Mouse (Mus musculus): ENCODE data around the gene Fam185a.
A peak's percentile ranks its signal among the peaks of the same experiment; 100 is the strongest.

Gene Fam185a

DNA sequence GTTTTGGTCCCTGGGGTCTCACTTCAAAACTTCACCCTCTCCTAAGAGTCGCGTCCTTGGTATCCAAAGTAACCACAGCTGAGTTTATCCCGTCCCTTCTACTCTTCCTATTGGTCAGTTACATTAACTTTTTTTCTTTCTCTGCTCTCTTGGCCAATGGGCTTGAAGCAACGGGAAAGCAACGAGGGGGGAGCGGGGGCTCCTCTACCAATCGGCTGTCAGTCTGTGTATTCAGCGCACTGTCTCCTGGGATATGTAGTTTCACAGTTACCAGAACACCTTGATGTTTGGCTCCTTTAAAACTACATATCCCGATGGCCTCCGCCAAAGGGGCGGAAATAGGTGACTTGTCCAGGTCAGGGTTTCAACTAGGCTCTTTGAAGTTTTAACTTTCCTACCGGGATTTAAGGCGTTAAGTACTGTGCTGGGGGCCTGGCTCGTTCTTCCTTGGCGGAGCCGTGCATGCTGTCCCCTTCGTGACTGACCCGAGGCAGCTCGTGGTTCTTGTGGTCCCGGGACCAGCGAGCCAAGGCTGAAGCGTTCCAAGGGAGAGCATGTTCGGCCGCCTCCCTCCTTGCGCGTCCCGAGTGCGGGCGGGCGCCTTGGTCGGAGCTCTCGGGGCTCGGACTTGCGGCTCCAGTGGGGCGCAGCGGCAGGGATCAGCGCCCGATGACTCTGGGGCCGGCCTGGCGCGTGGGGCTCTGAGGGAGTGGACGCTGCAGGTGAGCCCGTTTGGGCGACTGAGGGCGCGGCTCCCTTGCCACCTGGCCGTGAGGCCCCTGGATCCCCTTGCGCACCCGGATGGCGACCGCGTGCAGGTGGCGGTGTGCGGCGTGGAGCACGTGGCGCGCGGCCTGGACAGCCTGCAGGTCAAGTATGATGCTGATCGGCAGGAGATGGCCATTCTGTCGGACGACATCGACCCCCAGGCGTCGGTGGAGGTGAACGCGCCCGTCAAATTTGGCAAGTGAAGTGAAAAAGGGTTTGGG, at the start of gene Fam185a, which contains the start of gene Ccdc146:
Gene Fam185a (plus strand): TSS at position 345 of the 989 bp plus-strand sequence.
Gene Ccdc146 (minus strand): TSS at position 64 of the 989 bp plus-strand sequence.
- DNase-seq (ENCODE audit: extremely low read depth, low read depth): peak; percentile 100

DNA sequence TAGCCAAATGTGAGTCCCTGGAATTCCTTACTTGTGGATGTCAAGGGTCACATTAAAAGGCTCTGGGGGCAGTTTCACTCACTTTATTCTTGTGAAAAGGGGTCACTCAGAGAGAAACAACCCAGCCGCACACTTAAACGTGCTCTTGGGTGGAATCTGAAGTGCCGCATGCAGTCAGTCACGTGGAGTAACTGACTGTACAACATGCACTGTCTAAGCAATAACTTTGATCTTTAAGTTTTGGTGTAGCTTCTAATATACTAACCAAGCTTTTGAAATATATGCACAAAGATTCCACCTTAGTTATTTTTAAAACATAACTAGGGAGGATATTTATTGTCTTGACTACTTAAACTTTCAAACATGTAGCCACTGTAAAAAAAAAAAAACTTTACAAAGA, 47.8 kb upstream of the Fam185a start:
- DNase-seq (ENCODE audit: extremely low read depth, low read depth): no peak

DNA sequence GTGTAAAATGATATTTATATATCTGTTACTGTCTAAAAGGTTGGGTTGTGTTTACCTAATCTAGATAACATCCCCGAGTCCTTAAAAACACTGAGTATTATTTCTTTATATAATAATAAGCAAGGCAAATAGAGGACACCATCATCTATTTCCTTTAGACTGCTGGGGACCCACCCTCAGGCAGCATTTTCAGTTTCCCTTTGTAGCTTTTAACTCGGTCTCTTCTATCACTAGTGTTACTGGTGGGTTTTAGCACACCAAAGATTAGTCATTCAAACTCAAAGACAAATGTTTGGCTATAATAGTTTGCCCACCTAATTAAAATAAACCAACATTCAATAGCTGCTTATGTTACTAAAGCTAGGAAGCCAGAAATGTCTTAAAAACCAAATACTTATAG, 46.4 kb upstream of the Fam185a start:
- no peak for DNase-seq (ENCODE audit: extremely low read depth, low read depth)

DNA sequence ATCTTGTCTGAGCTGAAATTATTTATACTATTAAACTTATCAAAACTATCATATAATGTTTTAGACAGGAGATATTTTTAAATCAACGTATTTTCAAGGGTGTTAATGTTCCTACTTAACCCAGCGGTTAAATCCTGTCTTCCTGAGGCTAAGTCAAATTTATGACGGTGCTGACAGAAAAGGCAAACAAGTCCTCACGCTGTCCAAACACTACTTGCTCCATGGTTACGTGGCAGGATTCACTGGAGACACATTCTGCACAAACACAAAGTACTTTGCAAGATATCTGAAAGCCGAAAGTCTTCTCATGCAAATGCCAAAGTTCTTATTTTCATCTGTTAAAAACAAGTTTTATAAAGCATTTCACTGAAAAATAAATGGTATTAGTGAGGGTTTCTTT, 42.8 kb upstream of the Fam185a start:
- DNase-seq (ENCODE audit: extremely low read depth, low read depth): no peak

GRCm38 (mm10) chr5:21382678-21383077, 42.1 kb upstream of the Fam185a start:
- no peak for DNase-seq (ENCODE audit: extremely low read depth, low read depth)

DNA sequence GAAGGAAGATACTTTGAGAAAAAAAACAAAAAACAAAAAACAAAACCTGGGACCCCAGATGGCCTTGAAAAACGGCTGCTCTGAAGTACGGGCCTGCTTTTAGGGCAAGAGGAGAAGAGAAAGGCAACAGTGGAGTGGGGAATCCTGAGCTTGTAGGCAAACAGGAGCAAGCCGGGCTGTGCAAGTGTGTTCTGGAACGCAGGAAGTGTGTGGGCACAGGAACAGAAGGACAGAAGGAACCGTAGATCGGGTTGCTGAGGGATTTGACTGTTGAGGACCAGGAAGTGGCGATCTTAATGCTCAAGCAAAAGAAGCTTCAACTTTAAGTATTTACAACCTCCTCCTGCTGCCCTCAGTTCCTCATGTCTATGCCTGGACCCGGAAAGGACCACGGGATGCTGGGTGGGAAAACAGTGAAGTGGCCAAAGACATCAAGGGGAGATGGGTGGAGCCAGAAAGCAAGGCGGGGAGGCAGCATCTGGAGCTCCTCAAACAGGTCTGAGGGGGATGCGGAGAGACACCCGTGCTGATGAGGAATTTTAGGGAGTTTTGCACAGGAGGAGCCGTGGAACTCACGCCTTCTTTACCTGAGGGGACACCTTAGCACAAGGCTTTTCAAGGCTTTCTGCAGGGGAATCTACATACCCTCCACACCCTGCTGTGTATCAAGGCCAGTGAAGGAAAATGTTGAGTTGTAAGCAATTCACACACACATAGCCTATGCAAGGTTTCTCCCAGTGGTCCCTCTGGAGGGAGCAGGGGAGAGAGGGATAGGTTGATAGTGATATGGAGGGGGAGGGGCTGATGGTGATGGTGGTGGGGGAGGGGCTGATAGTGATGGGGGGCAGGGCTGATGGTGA, 41.1 kb upstream of the Fam185a start:
- DNase-seq (ENCODE audit: extremely low read depth, low read depth): no peak

DNA sequence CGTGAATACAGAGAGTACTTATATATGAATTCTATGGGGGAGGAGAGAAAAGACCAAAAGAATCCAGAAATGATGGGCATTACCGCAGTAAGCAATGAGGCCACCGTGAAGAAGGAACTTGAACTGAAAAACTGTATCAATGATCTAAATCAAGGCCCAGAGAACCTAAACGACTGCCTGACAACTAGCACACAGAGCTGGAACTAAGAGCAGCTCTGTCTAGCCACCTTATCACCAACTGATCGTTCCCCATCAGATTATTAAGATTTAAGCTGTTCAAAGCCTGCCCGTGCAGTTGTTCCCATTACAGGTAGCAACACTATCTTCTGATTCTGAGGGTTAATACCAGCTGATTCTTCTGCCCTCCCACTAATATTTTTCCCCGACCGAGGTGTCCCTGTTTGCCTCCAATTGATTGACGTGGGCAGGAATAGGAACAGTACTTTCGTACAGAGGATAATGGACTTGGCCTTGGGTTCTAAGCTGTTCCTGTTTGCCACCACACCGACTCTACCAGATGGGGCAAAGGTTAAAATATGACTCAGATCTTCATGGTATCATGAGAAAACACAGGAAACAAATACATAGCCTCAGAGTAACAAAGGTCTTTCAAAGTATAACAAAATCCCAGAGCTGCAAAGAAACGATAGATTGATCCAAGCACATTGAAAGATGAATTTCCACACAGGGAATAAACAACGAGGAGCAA, 40.4 kb upstream of the Fam185a start:
- no peak for DNase-seq (ENCODE audit: extremely low read depth, low read depth)

DNA sequence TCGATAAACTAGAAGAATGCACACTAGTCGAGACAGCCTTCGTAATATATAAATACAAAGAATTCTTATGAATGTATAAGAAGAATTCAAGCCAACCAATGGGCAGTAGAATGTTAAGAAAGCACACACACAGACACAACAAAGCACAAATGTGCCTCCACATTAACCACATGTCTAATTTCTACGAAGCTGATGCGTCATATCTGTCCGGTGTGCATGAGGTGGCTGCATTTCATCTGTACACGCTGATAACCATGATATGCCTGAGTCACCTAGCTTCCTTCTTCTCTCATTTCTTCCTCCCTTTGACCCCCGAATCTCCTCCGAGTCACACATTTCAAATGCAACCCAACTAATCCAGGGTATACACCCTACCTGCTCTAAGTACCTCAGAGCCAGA, 39.8 kb upstream of the Fam185a start:
- DNase-seq (ENCODE audit: extremely low read depth, low read depth): peak; percentile 53

DNA sequence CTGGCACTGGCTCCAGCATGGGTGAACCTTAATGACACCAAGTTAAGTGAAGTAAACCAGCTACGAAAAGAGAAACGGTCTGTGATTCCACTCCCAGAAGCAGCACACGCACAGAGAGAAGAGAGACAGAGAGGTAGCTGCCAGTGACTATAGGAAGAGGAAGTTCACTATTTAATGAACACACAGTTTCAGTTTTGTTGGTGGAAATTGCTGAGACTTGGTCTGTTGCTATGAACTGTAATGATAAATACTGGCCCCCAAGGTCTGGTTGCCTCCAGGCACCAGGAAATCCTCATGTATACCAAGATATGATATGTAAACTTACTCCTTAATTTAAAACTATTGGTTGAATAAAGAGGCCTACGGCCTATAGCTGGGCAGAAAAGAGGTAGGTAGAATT, 38.3 kb upstream of the Fam185a start:
- DNase-seq (ENCODE audit: extremely low read depth, low read depth): peak; percentile 59

GRCm38 (mm10) chr5:21387340-21387739, 37.4 kb upstream of the Fam185a start:
- DNase-seq (ENCODE audit: extremely low read depth, low read depth): peak; percentile 45

DNA sequence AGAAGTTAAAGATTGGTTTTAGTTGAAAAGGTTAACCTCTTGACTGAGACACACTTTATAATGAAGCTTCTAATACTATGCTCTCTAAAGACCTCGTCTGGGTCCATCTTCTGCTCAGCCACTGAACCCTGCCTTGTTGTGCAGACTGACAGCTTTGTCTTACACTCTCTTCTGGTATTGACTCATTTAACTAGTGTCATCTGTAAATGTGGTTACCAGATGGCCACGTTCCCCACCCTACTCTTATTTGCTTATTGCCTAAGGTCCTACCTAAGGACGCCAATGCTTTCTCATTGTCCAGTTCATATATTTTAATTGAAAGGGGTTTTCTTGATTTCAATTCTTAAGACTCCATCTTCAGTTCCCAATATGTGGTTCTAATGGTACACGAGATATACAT, 35.9 kb upstream of the Fam185a start:
- DNase-seq (ENCODE audit: extremely low read depth, low read depth): no peak

- DNase-seq (ENCODE audit: extremely low read depth, low read depth): no peak
These were observed 33.0 kb upstream of the Fam185a start for GRCm38 (mm10) chr5:21391616-21392384.

- DNase-seq (ENCODE audit: extremely low read depth, low read depth): no peak
These were observed 30.2 kb upstream of the Fam185a start for GRCm38 (mm10) chr5:21394562-21394961.

DNA sequence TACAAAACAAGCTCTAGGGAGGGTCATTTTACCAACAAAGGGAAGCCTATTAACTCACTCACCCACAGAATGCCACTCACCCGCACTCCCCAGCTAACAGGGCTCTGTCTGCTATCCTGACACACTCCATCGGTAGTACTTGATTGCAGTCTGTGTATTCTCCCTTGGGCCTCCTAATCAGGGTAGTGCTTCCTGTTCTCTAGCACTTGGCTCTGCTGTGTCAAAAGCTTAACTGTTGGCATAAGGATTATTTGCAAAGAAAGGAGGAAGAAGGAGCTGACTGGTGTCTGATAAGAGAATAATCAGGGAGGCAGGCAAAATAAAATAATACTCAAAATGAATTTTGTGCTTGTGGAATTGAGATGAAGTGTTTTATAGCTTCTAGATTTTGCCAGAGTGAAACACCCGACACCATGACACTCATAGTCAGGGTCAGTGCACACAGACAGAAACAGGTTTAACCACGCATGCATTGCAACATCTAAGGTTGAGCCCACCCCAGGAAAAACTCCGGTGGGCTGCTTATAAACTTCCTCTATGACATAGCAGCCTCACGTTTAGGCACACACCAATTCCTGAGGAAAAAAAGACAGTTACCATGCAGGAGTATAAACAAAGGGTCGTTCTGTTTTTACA, 29.4 kb upstream of the Fam185a start:
- peak; percentile 97 for DNase-seq (ENCODE audit: extremely low read depth, low read depth)

GRCm38 (mm10) chr5:21411261-21411666, 13.5 kb upstream of the Fam185a start:
- peak; percentile 99 for DNase-seq (ENCODE audit: extremely low read depth, low read depth)

GRCm38 (mm10) chr5:21412056-21412455, 12.7 kb upstream of the Fam185a start:
- no peak for DNase-seq (ENCODE audit: extremely low read depth, low read depth)

- no peak for DNase-seq (ENCODE audit: extremely low read depth, low read depth)
These were observed 11.4 kb upstream of the Fam185a start for GRCm38 (mm10) chr5:21413322-21413721.

DNA sequence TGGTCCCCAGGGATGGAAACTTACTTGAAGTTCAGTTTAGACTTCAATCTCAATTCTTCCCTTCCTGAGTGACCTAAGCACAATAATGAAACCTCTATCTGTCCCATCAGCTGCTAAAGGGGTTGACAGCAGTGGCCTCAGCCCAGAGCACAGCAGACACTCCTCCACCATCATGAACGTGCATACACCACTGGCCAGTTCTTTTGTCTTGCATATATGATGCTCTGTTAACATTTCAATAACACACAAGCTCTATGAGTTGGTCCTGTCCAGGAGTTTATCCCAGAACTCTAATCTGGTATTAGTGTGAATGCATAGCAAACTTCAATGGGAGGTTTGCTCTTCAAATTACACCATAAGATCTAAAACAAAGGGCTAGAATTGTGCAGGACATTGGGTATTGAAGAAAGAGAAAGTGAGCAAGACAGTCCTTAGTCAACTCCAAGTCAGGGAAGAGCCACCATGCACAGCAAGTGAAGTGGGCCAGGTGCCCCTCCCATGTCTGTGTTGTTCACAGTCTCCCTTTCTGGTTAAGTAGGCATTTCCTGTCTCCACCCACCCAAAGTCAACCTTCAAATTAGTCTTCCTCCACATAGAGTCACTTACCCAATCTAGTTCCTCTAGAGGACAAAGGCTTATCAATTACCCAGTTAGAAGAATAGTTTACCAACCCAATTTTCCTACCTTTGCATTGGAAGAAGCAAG, 10.5 kb upstream of the Fam185a start:
- DNase-seq (ENCODE audit: extremely low read depth, low read depth): no peak

GRCm38 (mm10) chr5:21418613-21419012, 6.1 kb upstream of the Fam185a start:
- no peak for DNase-seq (ENCODE audit: extremely low read depth, low read depth)

Data from MEL-GATA-1-ER (cell line).